Mouse (Mus musculus) CH12.LX (cell line): Measurements from ENCODE around the gene Foxp1.

Experiments
- CTCF ChIP-seq, 2 experiments: IDR thresholded peaks in 1 of 2; conservative IDR thresholded peaks in 1 of 2; 2 replicates each; pipeline ENCODE4 v1.5.1; 2011 to 2012; ENCODE audit warnings: low read depth in 2 of 2, low read length in 2 of 2, improper control_type of control experiment in 1 of 2, inconsistent platforms in 1 of 2, mild to moderate bottlenecking in 1 of 2, moderate library complexity in 1 of 2
- E2F4 ChIP-seq: IDR thresholded peaks from 2 replicates; pipeline ENCODE4 v1.6.1; 2011; ENCODE audit warnings: low read depth, low read length, improper control_type of control experiment; ENCODE audit not compliant: insufficient replicate concordance
- PAX5 ChIP-seq: IDR thresholded peaks from 2 replicates; pipeline ENCODE4 v1.6.1; 2012; ENCODE audit warnings: low read length, inconsistent platforms, mixed read lengths
- POLR2A ChIP-seq: IDR thresholded peaks from 2 replicates; pipeline ENCODE4 v1.6.1; 2011; ENCODE audit warnings: low read depth, mild to moderate bottlenecking, improper control_type of control experiment, low read length
- ZKSCAN1 ChIP-seq: IDR thresholded peaks from 2 replicates; pipeline ENCODE4 v1.6.1; 2012; ENCODE audit warnings: low read depth, inconsistent platforms, low read length, improper control_type of control experiment, borderline replicate concordance

DNA sequence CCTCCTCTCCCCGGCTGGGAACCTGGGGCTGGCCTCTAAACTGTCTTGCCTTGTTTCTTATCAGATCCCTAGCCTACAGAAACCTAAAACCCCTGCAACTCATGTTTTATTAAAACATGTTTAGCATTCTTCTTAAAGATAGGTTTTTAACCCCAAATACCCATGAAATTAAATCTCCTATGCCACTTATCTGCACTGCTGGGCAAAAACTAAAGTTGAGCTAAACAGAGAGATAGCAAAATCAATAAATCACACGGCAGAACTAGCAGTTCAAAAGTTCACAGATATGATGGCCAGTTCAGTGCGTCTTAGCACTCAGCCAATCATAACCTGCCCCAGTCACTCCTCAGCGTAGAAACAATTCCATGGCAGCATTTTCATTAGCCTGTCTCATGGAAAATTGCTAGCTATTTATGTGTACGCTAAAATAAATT is 316.1 kb downstream of the Foxp1 start:
- no peak for TF ChIP-seq CTCF (conservative IDR thresholded peaks at IDR 0.05 in 1 of 2, IDR thresholded peaks at IDR 0.05 in 1 of 2; ENCODE audit: low read depth in 2 of 2, low read length in 2 of 2)
- no peak for TF ChIP-seq ZKSCAN1
- TF ChIP-seq E2F4, result no peak
- TF ChIP-seq POLR2A, result no peak
- TF ChIP-seq PAX5, result no peak
